Comparison of ENCODE assay signal across 8 mouse cellular contexts in the genomic region with DNA sequence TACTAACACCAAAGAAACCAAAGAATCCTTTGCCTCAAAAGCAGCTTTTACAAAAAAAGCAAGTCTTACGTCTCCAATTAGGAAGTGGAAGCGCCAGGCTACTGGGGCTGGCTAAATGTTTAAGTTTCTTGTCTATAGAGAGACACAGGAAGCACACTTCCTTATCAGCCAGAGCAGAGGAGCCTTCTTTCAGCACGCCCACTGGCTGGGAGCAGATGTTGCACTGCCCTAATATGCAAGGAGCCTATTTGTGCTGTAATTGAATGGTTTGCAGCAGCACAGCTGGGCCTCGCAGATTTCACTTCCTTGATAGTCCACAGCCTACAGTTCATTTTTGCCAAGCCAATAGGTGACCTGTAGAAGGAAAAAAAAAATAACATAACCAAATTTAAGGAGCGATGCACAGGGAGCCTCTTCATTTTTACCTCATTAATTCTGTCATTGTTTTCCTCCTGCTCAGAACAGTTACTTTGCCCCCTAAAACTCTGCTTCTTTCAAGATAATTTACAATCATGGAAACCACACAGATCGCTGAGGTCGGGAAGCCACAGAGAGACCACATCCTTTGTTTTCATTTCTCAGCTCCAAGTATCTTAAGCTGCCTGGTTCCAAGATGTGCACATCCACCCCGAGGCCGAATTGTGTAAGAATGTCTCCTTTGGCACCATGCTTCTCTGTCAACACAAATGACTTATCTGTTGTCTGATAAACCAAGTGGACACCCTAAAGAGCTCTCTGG.
DNase-seq lines count a peak whose midpoint lies in the region; ATAC-seq lines count a peak whose summit lies in the region.
"Had no signal": no experiment of that assay in that cellular context is flagged by ENCODE, and none has a peak within 500 bp of the region (broad histone marks: within the 10 kb centered on the region; RNA-seq: fewer than 3 reads in every experiment).

No protein-coding gene starts in this region.

- ATAC-seq in heart, embryonic 16.5 days (replicated peaks; ENCODE audit: extremely low read depth, insufficient read depth, low FRiP score), result peak; percentile 86

- no peaks in the 10 kb centered on the region for H3K27me3 ChIP-seq in heart, embryonic 16.5 days (ENCODE audit: control insufficient read depth, insufficient read depth, low read length)
- H3K27me3 ChIP-seq: limb, embryonic 15.5 days had no signal

- WGBS in heart, embryonic 16.5 days, result 30% methylated on average over 9 of the region's 9 CpGs

- H3K9me3 ChIP-seq in heart, embryonic 16.5 days (replicated peaks; ENCODE audit: control insufficient read depth, low read length), result no peaks in the 10 kb centered on the region
- H3K9me3 ChIP-seq: limb, embryonic 15.5 days had no signal

- peak; percentile 98 for DNase-seq in MEL-GATA-1-ER (ENCODE audit: extremely low read depth, low read depth)
- peak; percentile 72 for DNase-seq in c-Kit-positive CD71-negative TER-119-negative erythroid progenitor cells, embryonic 14.5 days (ENCODE audit: low read depth)
- DNase-seq in kidney, postnatal 36 days, result peak; percentile 30 to 35
- peak; percentile 75 for DNase-seq in naive thymus-derived CD4-positive, alpha-beta T cell, adult 2 months (ENCODE audit: low read depth)
- no peak for DNase-seq in layer of hippocampus, postnatal 14 days (ENCODE audit: low spot score in 2 of 2)
- DNase-seq in left cerebral cortex, adult 18-20 months (ENCODE audit: low spot score in 2 of 2), result no peak

- no peak overlapping the region for H3K4me3 ChIP-seq in heart, embryonic 16.5 days (ENCODE audit: low read length)
- H3K4me3 ChIP-seq: limb, embryonic 15.5 days had no signal

- peaks cover 2% of the 10 kb centered on the region; the same call in 1 of the 2 replicates for H3K4me1 ChIP-seq in heart, embryonic 16.5 days (ENCODE audit: control insufficient read depth, insufficient read depth, low read length)
- H3K4me1 ChIP-seq: limb, embryonic 15.5 days had no signal

- no peak overlapping the region for H3K9ac ChIP-seq in heart, embryonic 16.5 days (ENCODE audit: low read length)
- H3K9ac ChIP-seq: limb, embryonic 15.5 days had no signal

- peak overlapping the region; percentile 77 for H3K27ac ChIP-seq in heart, embryonic 16.5 days (ENCODE audit: low read length)
- H3K27ac ChIP-seq: limb, embryonic 15.5 days had no signal

- no peak overlapping the region for H3K4me2 ChIP-seq in heart, embryonic 16.5 days (ENCODE audit: low read depth, low read length)
- H3K4me2 ChIP-seq: limb, embryonic 15.5 days had no signal

- no peaks in the 10 kb centered on the region for H3K36me3 ChIP-seq in heart, embryonic 16.5 days (ENCODE audit: control insufficient read depth, insufficient read depth)
- H3K36me3 ChIP-seq: limb, embryonic 15.5 days had no signal

Comparison
In these comparisons a context has a peak if more than half of its experiments do, and no peak if none do; other contexts are left out.
1. DNase-seq: peak in MEL-GATA-1-ER (single experiment), c-Kit-positive CD71-negative TER-119-negative erythroid progenitor cells, embryonic 14.5 days (single experiment), kidney, postnatal 36 days (2 of 2) and naive thymus-derived CD4-positive, alpha-beta T cell, adult 2 months (single experiment); none in layer of hippocampus, postnatal 14 days (0 of 2) and left cerebral cortex, adult 18-20 months (0 of 2).